Mouse (Mus musculus): Measurements from ENCODE around the gene Nipbl.

GRCm38 (mm10) chr15:8291251-8291650 lies 153.0 kb downstream of the Nipbl start:
- no peak for TF ChIP-seq POLR2A (IDR thresholded peaks at IDR 0.05; ENCODE audit: borderline replicate concordance, low read depth, low read length)
- TF ChIP-seq CTCF (IDR thresholded peaks at IDR 0.05; ENCODE audit: low read depth, low read length): no peak
